Mouse (Mus musculus) CD4-positive helper T cell, adult 2 months (primary cell): Measurements from ENCODE around the gene Crygd.
"Not testable (repeated sequence)": the region's sequence is repeated elsewhere in the genome, so short reads cannot be mapped to it uniquely, and the experiment has no call there.

ENCODE experiments used
- DNase-seq: peaks from one replicate; pipeline ENCODE4 v3.0.0-alpha.2; 2012; ENCODE audit warnings: low read depth, missing footprints, low spot score

The Crygd gene

GRCm38 (mm10) chr1:65063352-65063751 lies at the start of gene Crygd:
Gene Crygd (minus strand): TSS chr1:65063452.
- no peak for DNase-seq

GRCm38 (mm10) chr1:65112807-65113196 lies 49.5 kb upstream of the Crygd start:
- no peak for DNase-seq

DNA sequence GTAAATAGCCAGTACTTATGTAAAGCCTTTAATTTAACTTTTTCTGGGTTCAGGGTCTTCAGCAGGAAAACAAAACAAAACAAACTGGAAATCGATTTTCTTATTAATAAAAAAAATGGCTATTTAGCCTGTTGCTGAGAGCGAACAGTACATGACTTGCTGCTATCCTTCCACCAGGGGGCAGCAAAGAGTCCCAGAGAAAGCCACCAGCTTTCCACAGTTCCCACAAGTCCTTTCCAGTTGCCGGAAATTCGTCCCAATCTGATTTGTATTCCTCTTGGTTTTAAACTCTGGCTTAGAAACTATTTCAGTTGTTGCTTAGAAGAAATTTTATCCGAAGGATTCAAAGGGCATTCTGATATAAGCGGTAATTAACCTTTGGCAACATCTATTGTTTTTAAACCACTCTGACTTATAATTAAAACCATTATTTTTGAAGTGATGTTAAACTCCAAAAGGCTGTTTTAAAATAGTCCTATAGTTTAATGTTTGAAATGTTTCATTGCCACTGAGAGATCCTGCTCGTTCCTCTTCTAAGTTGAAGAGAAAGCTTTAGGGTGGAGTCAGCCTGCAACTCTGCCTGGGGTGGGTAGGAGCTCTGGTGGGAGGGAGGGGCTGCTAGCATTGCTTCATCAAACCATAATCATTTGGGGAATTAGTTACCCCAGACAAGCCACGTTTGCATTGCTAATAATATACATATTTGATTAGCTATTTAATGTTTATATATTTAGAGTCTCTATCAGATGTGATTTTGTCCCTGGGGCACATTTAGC lies 49.0 kb upstream of the Crygd start:
- DNase-seq: peak; percentile 33

GRCm38 (mm10) chr1:65109756-65110435 lies 46.6 kb upstream of the Crygd start:
- no peak for DNase-seq

GRCm38 (mm10) chr1:65109196-65109595 lies 45.9 kb upstream of the Crygd start:
- no peak for DNase-seq

GRCm38 (mm10) chr1:65107654-65108279 lies 44.5 kb upstream of the Crygd start:
- DNase-seq: no peak

DNA sequence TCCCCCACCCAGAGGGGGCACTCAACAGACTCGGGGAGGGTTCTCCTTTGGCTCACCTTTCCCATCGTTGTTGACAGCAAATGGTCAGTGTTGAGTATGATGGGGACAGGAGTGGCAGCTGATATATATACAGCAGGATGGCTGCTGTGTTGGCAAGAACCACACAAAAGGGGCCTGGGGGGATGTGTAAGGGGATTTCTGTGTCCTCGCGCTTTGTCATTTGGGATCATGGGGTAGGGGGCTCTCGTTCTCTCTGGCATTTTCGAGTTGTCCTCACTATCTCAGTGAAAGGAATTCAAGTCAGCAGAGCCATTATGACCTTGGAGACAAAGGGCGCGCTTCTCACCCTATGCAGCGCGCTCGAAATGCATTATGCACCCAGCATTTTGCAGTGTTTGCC lies 40.0 kb upstream of the Crygd start, which contains the start of gene Cryga:
Gene Cryga, minus strand, starts transcription at position 101 of the 400 bp plus-strand sequence.
- no peak for DNase-seq

DNA sequence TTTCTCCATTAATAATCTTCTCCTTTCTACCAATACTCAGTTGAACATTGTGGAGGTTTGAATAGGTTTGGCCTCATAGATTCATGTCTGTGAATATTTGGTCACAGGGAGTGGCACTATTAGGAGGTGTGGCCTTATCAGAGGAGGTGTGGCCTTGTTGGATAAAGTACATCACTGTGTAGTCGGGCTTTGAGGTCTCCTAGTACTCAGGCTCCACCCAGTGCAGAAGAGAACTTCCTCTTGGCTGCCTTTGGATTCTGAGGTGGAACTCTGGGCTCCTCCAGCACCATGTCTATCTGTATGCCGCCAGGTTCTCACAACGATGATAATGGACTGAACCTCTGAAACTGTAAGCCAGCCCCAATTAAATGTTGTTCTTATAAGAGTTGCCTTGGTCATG lies 33.7 kb upstream of the Crygd start:
- no peak for DNase-seq

DNA sequence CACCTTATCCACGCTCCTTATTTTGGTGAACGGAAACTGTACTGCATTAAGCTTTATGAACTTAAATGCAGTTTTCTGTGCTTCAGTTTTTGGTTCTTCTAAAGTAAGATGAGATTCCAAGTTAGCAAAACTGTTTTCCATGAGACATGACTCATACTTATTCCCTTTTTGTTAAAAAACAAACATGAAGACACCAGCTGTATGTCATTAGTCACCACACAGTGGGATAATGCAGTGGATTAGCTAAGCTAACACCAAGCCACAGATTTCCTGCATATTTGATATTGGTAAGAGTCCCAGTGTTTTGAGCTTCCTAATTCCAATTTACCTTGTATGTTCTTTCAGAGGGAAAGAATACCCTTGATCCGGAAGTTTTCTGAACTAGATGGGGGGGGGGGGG lies 28.3 kb upstream of the Crygd start:
- DNase-seq: no peak

DNA sequence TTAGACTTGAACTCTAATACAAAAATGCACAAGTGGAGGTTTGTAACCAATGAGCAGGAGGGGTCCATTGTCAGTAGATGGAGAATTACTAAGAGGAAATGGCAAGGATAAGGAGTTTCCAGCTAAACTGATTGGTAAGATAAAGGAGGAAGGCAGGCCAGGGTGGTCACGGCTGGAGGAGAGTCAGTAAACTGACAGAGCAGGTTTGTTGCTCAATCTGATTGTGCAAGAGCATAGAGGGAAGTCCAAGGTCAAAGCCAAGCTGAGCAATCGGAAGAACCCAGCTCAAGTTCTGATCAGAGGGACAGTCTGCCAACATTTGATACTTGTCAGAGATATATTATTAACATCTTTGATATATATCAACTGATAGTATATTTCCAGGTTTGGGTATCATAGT lies 27.1 kb upstream of the Crygd start:
- DNase-seq: no peak

DNA sequence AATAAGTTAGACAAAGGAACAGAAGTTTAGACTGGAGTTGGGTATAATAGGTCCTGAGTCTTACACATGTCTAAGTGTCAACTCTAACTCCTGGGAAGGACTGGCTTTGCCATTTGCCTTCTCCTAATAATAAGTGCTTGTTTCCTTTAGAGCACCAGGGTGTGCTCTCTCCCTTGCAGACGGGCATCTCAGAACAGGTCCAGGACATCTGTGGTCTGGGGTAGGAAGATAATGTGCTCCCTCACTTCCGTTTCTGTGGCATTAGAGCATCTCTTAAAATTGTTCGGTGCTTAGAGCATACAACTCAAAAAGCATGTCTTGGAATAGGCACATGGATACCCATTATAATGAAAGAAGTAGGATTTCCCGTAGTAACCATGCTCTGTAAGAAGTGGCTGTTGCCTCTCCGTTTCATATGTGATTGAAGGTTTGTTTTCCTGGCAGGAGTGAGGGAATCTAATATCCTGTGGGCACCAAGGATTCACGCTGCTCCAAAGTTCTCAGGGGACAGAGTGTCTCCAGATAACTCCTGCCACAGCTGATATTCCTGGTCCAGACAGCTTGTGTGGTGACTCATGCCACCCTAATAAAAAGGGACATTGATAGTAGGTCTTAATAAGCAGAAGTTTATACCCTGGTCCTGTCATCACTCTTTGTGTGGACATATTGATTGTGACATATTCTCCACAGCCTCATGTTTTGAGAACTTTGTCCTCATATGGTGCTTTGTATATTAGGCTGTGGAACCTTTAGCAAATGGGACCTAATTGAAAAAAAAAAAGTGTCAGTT lies 25.5 kb upstream of the Crygd start:
- no peak for DNase-seq

DNA sequence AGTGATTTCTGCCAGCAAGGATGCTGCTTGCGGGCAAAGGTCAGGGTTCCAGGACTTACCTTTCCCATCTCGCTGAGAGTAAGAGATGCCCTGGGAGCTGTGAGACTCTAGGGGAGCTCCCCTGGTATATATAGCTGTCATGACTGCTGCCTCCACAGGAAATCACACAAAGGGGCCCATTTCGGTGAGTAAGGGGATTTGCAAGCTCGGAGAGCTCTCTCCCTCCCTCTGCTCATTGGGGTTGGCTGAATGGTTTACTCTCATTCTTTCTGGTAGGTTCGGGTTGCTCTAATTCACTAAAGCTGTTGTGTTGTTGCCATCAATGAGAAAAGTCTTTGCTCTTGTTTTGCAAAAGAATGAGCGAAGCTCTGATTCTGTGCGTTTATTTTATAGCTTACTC lies 18.9 kb upstream of the Crygd start, which contains the start of gene Crygb:
Gene Crygb, minus strand, starts transcription at position 101 of the 400 bp plus-strand sequence.
- no peak for DNase-seq

DNA sequence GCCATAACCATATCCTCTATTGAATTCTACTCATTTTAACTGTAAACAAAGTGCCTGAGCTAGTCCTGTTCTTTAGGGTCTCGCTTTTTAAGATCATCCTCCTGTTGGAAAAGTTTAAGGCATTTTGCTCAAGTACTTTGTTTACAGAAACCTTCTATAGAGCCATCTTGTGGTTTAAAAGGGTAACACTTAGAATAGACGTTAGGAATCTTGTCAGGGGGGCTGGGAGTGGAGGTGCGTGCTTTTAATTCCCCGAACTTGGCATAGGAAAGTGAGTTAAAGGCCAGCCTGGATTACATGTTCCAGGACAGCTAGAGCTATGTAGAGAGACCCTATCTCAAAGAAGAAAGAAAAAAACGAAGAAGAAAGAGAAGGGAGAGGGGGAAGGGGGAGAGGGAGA lies 12.4 kb upstream of the Crygd start:
- no peak for DNase-seq

DNA sequence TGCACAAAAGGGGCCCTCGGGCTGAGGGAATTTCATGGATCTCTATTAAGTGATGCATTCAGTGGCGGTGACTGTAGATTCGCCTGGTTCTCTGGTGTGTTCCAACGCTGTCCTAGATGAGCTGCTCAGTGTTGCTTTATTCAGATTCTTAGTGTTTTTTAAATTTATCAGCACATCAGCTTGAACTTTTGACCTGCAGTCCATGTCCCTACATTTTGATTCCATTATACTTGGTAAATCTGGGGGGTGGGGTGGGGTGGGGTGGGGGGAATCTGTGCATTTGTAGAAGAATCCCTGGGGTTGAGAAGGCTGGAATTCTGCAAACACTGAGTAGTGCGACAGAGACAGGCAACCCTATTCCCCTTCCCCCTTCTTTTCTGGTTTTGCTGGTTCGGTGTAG lies 10.3 kb upstream of the Crygd start, which contains the start of gene Crygc:
Gene Crygc, minus strand, starts transcription at position 101 of the 400 bp plus-strand sequence.
- no peak for DNase-seq

DNA sequence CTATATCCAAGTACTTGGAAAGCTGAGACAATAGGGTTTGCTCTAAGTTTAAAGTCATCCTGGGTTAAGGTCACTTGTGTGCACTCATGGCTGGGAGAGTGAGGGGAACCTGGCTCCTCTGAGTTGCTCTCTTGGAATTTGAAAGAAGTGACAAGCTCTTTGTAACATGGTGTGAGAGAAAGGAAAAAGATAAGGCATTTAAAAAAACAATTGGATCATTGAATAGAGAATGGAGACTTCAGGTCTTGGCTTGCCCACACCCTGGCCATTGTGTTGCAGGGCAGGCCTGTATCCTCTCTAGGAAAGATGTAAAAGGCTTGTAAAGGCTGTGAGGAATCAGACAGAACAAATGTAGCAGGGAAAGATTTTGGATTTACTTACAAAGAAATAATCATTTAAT lies 4.6 kb upstream of the Crygd start:
- DNase-seq: no peak

DNA sequence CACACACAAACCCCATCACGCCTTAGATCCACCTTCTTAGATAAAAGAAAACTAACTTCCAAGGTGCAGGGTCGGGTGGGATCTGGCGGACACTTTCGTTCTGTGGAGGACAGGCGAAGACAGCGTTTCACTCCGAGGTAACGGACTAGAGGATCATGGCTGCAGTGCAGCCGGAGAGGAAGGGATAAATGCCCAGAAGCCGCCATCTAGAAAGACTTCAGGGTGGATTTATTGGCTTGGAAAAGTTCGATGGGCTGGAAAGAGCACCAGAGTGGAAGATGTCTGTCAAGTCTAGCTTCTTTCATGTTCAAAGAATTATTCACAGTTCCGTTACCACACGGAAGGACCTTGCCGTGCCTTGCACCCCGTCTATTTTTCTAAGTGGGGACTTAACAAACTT lies 949 bp upstream of the Crygd start:
- no peak for DNase-seq

GRCm38 (mm10) chr1:65052140-65052539 lies 11.1 kb downstream of the Crygd start:
- no peak for DNase-seq

GRCm38 (mm10) chr1:65051696-65052095 lies 11.6 kb downstream of the Crygd start:
- no peak for DNase-seq

- not testable (repeated sequence) for DNase-seq
Observed at GRCm38 (mm10) chr1:65050952-65051351, 12.3 kb downstream of the Crygd start, which contains the start of gene Cryge. Gene Cryge (minus strand): TSS chr1:65051149.

DNA sequence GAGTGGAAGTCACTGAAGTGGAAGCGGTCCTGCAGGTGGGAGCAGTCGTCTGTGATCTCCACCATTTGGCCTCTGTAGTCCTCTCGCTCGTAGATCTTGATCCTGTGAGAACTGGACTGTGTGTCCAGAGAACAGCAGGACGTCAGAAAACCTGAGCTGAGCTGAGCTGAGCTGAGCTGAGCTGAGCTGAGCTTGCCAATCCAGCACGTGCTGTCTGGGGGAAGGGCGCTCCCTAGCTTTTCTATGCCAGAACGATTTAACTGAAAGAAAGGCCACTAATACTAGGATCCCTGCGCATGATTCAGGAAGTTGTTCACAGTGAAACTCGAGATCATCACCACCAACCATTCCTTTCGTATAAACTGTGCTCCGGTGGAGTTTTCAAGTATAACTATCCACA lies 14.5 kb downstream of the Crygd start:
- no peak for DNase-seq

GRCm38 (mm10) chr1:65046401-65047109 lies 16.7 kb downstream of the Crygd start:
- no peak for DNase-seq
